Mouse (Mus musculus) G1E (cell line): ENCODE data around the gene Itgb5.

Source experiments
- CTCF ChIP-seq: IDR thresholded peaks from 2 replicates; pipeline ENCODE4 v1.5.1; 2012; ENCODE audit warnings: low read depth, low read length, inconsistent platforms, mixed read lengths
- GATA1 ChIP-seq: IDR thresholded peaks from 2 replicates; pipeline ENCODE4 v1.6.1; 2012; ENCODE audit warnings: borderline replicate concordance, low read length, inconsistent platforms, mixed read lengths

DNA sequence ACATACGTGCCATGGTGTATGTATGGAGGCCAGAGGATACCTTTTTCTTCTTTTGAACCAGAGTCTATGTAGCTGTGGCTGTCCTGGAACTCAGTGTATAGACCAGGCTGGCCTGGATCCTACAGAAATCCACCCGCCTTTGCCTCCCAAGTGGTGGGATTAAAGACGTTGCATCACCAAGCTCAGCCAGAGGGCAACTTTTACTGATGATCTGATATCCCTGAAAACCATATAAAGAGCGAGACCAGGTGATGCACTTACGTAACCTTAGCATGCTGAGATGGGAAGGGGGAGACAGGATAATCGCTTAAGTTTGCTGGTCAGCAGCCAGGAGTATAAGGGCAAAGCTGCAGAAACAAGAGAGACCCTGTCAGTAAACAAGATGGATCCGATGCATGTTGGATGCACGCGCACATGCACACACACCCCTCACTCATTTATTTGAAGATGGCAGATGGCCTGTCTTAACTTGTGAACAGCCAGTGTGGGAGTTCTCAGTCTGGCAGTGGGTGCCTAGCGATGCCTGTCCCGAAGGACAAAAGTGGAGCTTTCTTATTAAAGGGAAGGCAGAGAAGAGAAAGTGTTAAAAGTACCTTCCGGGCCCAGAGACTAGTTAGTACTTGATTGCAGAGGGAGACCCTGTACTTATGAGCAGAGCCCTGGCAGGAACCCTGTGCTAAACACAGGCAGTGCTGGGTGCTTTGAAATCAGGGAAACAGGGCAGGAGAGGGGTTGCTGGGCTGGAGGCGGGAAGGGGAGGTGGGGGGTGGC, 41.7 kb downstream of the Itgb5 start:
- no peak for TF ChIP-seq CTCF
- no peak for TF ChIP-seq GATA1
